Mouse (Mus musculus): ENCODE data around the gene Tenm4. TPM values are rescaled to one million over a fixed set of nuclear protein-coding genes. Genes with fewer than 3 reads are reported as not detected.

The Tenm4 gene
- total RNA-seq, 4 experiments from 2014 or later = 0.77 to 2.5 (median 2.0) TPM

DNA sequence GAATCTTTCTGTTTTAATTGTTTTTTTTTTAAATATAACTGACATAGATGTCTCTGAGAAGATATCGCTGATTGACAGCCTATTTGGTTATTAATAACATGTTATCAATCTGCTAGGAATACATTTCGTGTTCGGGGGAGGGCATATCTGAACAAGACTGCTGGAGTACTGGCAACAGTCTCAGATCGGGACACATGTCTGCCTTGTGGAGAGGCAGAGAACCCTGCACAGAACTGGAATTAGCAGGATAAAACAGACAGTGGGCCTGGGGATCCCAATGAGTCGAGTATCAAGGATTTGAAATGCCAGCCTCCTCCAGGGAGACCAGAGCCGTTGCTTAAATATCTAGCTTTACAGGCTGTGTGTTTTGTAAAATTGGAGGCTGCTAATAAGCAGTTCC, 299.8 kb downstream of the Tenm4 start:
- DNase-seq (ENCODE audit: low spot score in 2 of 2) = no peak

DNA sequence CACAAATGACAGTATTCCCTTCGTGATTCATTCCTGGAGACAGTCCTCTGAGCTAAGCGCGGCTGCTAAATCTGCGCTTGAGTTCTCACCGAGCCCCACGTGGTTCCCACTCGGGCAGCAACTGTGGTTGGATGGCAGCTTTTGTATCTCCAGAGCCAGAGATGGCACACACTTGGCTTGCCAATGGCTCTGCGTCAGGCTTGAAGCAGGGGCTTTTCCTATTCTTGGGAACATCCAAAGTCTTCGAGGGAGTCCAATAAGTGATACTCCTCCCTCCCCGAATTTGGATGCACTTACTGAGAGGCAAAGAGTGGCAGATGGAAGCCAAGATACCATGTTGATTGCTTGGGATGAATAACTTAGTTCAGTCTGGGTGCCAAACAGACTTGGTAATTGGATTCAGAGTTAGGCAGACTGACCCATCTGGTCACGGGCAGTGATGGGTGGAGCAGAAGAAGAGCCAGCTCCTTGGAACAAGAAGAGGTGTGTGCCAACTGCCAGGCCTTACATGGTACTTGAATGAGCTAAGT, 303.6 kb downstream of the Tenm4 start:
- no peak for DNase-seq (ENCODE audit: low spot score in 2 of 2)

DNA sequence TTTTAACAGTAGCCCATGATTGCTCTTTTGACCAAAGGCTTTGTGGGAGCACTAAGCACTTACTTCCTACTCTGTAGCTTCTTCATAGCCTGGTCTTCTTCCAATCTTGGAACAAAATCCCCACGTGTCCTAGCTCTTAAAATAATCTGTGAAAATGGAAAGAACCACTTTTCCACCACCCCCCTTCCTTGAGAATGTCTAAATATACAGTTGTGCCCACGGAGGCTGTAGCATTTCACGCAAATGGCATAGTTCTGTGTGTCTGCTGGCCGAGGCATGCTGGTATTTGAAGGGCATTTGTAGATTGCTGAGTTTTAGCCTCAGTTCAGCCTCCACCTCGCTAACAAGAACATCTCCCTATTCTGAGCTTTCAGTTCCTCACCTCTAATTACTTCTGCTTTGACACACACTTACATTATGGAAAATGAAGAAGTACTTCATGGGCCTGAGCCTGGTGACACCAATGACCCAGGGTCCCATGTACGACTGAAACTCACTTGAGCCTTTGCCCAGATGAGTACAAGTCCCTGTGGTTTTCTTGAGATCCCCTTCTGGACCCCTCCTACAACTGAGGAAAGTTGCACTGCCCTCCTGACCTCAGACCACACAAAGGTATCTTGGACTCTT, 306.1 kb downstream of the Tenm4 start:
- no peak for DNase-seq (ENCODE audit: low spot score in 2 of 2)

DNA sequence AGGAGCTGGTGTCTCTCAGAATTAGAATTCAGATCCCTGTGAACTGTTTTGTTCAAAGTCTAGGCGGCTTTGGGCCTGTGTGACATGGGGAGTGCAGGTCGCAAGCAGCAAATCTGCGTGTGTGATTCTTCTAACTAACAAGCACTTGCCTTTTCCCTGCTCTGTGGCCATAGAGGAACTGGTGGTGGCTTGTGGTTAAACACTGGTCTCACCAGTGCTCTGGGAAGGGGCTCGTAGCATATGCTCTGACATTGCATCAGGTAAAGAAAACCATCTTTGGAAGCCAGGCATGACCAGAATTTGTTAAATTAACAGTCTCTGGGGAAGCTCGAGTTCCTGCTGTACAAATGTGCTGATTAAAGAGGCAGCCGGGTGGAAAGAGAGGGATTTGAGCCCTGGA, 308.1 kb downstream of the Tenm4 start:
- DNase-seq (ENCODE audit: low spot score in 2 of 2) = no peak

DNA sequence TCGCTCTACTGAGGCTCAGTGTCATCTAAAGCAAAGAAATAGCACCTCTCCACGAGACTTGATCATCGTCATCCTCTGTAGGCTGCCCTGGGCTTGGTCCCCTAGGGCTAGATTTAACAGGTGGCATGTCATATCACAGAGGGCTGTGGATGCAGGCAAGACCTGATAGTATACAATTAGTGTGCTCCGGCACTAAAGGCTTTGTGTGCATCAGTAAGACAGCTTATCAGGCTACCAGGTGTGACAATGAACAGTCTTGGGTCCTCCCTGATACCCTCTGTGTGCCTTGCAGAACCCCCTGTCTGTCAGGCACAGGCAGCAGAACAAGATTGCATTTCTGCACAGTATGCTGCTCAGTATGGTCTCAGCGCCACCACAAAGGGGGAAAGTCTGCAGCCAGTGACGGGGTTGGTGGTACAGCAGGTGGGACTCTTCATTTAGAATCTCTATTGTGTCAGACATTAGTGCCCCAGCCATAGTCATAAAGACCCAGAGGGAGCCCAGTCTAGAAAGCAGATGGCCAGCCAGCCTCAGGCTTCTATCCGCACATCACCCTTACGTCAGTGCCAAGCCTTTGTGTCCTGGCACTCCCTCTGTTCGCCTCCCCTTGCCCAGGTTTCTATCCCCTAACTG, 309.4 kb downstream of the Tenm4 start:
- no peak for DNase-seq (ENCODE audit: low spot score in 2 of 2)

DNA sequence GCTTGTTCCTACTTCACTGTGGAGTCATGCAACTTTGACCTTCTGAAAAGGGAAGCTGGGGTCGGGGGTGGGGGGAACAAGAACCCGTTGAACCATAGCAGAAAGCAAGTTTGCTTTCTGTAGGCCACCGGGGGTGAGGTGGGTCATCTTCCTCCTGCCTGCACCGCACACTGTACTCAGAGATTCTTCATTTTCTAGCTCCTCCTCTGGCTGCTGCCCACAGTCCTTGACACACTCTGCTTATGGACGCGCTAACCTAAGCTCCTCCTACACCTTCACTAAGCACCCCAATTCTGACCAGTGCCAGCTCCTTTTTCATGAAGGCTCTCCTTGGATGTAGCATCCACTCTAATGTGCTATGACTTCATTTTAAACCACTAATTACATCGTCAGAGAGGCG, 311.9 kb downstream of the Tenm4 start:
- no peak for DNase-seq (ENCODE audit: low spot score in 2 of 2)

DNA sequence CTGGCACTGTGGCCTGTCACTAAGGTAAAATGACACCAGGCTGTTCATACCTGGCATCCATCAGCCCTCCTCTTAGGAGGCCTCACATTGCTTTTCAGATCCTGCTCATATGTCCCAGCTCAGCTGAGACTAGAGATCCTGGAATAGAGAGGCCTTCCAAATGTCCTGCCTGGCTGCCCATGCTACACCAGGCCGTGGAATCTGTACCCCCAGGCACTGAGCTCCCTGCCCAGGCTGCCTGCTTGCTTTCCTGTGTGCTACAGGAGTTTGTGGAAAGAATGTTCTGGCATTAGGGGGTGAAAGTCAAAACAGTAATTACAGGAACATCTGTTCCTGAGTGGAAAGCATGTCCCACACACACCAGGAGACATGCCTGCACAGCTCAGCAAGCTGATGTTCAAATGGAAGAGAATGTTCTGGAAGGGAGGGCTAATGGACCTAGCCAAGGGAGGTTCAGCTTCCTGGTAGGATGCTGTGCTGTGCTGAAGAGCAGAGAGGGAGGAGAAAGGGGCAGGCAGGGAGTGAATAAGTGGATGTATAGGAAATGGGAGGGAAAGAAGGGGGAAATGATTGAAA, 313.0 kb downstream of the Tenm4 start:
- no peak for DNase-seq (ENCODE audit: low spot score in 2 of 2)

DNA sequence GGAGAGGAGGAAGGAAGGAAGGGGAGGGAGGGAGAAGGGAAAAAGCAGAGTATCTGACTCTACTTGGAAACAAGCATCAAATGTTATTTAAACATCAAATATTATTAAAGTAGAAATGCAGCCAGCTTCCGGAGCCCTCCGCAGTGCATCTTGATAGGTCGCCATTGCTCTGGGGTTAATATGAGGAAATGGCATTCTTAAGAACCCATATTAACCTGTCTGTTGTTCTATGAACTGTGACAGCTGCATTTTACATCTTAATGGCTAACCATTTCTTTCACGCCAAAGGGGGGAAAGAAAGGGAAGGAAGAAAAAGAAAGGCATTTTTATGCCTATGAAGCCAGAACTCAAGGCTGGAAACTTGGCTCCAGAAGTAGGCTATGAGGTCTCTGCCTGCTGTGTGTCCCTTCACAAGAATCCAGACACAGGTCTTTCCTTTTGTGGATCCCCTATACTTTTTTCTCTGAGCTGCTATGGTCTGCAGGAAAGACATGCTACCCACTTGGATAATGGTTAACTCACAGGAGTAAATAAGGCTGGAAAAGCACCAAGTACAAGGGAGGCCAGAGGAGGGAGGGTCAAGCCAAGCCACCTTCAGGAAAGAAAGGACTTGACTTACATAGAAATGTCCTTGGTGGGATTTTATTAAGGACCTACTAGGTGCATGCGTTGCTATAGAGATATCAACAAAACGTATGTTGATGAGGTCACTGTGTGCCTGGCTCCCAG, 318.5 kb downstream of the Tenm4 start:
- no peak for DNase-seq (ENCODE audit: low spot score in 2 of 2)

DNA sequence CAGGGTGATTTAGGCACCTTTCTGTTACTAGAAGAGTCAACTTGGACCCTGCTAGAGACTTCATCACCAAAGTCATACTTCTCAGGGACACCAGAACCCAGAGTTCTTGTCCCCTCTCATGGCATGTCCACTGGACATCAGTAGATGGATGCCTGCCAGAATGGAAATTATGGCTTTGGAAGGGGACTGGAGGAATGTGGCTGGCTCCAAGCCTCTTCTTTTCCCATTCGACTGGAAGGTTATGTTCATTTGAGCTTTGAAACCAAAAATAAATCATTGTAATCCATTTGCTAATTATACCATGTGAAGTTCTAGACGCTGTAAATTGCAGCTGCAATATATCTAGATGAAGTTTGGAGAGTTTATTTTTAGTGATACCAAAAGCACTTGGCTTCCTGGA, 320.9 kb downstream of the Tenm4 start:
- no peak for DNase-seq (ENCODE audit: low spot score in 2 of 2)

DNA sequence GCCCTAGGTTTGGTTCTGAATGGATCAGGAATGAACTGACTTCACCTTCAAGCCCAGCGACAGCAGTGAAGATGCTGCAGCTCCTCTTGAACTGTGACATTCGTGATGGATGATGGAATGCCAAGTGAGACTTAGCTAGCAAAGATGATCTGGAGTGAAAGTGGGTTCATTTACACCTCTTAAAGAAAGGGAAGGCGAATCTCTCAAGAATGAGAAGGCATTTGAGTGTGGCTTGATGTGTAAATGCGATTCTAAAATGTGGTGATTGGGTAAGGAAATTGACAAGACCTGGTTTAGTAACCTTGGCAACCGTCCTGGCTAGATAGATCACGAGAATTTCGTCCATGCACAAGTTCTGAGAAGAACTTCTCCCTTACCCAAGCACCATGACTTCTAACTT, 321.6 kb downstream of the Tenm4 start:
- no peak for DNase-seq (ENCODE audit: low spot score in 2 of 2)

DNA sequence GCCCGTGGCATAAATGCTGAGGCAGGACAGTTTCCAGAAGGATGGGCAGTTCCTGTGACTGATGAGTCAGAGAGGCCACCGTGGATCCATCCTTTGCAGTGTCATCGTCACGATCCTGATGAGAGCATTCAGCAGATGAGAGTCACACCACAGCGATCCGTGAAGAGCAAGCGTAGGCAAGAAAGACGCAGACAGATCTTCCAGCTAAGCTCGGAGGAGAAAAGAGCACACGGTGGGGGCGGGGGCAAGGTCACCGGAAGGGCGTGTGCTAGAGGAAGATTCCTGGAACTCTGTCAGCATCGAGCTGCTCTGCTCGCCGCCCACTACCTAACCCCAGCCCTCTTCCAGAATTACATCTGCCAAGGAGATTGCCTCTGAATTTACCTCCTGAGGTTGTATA, 323.0 kb downstream of the Tenm4 start:
- no peak for DNase-seq (ENCODE audit: low spot score in 2 of 2)

DNA sequence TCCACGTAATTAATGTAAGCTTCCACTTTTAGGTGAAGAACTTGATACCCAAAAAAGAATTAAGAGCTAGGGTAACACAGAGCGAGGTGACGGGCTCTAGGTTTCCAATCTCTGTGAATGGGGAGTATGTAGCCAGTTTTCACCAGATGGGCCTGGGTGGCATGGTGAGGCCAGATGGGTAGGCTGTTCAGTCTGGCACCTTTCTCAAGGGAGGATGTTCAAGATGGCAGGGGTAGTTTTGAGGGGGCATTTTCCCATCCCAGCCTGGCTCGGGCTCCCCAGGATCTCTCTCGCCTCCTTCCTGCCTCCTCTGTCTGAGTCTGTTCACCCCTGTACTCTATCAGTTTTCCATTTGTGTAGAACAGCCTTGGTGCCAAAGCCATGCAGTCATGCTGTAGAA, 329.1 kb downstream of the Tenm4 start:
- DNase-seq (ENCODE audit: low spot score in 2 of 2) = no peak

DNA sequence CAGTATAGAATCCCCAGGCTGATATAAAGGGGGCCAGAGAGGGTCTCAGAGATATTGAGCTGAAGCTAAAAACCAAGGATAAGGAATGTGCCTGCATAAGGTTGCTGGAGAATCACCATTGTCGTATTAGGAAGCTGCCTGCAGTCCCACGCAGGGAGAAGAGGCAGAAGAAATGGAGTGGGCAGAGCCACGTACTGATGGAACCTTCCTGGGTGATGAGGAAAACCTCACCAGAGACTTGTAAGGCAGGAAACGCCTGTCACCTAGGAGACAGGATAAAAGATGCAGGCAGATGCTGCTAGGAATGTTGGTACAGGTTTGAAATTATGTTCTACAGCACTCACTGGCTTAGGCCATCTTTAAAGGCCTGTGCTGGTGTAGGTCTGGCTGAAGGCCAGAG, 329.8 kb downstream of the Tenm4 start:
- DNase-seq (ENCODE audit: low spot score in 2 of 2) = no peak

DNA sequence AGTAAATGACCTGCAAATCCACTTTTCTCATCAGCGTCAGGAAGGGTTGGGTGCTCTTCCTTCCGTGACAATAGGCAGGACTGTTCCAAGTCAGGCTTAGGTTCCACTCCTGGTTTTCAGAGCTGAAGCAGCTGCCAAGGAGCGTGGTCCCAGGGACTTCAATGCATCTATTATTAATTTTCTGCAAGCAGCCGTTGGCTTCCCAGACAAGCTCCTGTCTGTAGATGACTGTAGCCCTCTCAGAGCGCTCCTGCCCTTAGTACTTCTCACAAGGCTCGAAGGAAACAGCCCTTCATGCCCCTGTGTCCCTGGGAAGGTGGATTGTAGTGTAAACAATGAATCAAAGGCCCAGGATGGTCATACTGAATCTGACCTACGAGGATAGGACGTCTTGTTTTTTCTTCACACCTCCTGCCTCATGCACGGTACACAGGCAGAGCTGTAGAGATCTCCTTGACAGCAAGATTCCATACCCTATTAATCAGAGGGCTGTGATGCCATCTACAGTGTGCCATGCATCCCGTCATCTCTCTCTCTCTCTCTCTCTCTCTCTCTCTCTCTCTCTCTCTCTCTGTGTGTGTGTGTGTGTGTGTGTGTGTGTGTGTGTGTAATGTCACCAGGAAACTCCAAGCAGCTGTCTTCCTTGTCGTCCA, 331.4 kb downstream of the Tenm4 start:
- DNase-seq (ENCODE audit: low spot score in 2 of 2) = no peak

DNA sequence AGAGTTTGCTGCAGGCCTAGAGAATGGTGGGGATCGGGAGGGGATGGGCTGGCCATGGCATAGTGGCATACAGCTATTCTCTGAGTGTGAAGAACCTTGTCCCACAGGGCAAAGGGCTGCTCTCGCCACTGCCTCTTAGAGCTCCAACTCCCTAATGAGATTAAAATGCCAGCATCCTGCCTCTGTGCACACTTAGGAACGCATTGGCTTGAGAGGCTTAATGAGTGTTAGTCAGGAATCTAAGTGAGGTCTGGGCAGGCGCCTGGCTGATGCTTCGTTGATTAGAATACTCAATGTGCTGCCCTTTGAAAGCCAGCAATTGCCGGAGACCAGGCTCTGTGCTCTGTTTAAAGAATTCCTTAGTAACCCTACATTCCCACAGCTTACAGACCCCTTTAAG, 334.5 kb downstream of the Tenm4 start:
- DNase-seq (ENCODE audit: low spot score in 2 of 2) = no peak

DNA sequence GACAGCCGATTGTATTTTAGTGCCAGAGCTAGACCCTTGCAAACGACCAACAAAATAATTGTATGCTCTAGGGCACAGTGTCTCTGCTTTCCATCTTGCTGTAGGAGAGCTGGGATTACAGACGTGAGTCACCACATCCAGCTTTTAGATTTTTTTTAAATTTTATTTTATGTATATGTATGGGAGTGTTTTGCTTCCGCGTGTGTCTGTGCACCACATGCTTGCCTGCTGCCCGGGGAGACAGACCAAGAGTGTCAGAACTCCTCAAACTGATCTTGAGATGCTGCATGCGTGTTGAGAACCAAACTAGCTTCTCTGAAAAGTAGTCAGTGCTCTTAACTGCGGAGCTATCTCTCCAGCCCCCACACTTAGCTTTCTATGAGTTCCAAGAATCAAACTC, 336.0 kb downstream of the Tenm4 start:
- no peak for DNase-seq (ENCODE audit: low spot score in 2 of 2)

DNA sequence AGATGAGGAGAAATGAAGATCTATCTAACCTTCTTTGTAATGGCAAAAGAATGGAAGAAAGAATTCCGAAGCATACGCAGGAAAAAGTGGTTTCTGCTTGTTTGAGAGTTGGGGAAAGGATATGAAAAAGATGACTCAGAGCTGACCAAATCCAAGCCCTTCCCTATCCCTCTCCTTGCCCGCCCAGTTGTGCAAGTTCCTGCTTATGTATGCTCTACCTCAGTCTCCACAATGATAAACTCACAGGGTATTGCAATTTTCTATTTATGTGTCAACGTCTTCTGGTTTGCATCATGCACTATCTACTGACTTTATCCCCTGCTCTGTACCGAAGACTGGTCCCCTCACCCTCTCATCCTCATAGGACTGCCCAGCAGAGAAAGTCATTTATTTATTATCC, 339.4 kb downstream of the Tenm4 start:
- DNase-seq (ENCODE audit: low spot score in 2 of 2) = no peak

DNA sequence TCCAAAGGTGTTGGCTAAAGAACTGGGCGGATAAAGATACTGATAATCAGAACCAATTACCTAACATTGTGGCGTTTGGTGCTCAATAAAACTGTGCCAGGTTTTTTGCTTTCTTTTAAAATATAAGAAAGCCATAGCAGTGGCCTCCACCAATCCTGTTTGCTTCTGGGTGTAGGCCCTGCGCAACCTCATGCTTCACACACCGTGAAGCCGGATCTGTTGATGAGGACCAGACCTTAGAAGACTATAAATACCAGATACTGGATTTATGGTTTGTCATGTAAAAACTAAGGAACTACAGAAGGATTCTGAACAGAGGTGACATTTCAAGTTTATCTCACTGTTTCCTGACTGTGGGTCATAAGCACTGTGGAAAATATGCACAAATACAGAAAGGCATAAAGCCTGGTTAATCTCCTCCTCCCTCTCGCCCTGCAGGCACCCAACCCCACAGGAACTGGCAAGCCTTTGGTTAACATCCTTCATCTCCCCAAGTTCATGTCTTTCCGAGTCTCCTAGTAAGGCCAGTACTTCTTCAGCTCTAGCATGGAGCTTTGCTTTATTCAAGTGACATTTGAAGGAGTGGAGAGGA, 340.1 kb downstream of the Tenm4 start:
- no peak for DNase-seq (ENCODE audit: low spot score in 2 of 2)

DNA sequence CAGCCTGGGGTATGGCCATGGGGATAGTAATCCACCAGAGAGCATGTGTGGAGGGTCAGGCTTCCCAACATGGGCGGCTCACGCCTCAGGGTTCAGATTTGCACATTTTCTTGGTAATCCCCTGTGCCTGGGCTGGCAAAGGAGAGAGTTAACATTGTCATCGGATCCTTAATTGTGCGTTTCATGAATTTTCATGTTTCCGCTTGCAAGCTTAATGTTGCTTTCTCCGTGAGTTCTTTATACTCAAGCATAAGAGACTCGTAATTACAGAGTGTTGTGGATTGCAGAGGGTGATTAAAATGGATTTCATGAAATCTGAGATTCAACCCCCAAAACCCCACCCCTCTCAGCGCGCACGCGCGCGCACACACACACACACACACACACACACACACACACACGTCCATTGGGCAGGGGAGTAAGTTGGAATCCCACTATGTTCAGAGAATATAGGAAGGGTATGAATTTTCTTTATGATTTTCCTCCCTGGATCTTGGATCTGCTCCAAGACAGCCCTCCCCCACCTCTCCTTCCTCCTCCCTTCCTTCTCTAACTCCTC, 341.0 kb downstream of the Tenm4 start:
- no peak for DNase-seq (ENCODE audit: low spot score in 2 of 2)

DNA sequence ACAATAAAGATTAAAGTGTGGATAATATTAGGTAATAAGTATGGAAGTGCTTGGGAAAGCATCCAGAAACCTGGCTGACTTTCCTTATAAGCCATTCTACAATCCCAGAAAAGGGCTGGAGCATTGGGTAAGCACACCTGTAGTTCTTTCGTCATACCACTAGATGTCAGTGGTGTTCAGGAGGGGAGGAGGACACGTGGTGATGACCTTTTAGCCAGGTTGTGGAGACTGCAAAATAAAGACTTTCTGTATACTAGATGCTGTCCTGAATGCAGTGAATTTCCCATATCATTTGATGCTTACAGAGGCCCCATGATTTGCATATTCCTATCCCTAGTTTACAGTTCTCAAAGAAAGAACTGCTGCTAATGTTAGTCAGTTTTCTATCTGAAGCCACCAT, 348.2 kb downstream of the Tenm4 start:
- DNase-seq (ENCODE audit: low spot score in 2 of 2) = no peak

DNA sequence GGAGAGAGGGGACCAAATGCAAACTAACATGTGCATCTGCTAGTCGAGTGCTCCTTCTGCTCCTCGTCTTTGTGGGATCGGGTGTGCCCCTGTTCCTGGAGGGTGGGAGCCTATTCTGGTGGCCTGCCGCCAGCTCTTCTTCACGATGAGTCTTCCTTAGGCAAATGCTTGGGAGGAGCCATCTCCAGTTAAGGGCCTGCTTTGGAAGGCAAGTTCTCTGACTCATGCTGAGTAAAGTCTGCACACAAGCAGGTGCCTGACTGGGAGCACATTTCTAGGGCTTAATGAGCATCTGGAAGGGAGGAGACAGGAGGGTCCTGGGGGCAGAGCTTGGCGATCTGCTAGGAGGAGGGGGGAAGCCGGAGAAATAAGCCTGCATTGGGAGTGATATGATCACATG, 350.9 kb downstream of the Tenm4 start:
- DNase-seq (ENCODE audit: low spot score in 2 of 2) = no peak

Measured in gastrocnemius, adult 8-10 months (tissue).